ENCODE assay signal across 7 mouse cellular contexts in the genomic region with DNA sequence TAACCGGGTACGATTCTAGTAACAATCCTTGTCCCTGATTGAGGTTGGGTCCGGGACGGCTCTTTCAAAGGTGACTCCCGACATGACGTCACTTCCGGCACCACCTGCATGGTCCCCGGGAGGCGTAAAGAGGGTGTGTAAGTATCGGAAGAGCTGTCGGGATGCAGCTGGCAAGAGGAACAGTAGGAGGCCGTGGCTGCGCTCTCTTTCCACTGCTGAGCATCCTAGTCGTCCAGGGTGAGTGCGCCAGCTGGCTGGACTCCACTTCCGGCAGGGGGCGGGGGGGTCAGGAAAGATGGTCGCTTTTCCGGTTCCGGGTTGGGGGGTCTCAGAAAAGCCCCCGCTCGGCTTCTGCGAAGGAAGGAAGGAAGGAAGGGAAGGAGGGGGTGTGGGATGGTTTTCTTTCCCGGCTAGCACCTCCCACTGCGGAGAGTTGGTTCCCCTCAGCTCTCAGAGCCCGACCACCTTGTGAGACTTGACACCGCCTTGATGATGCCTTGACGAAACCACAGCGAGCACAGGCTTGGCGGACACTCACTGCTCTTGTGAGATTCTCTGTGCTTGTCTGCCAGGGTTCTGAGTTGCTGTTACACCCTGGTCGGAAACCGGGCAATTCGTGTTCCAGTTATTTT. TPM values are rescaled to one million over a fixed set of nuclear protein-coding genes. Genes with fewer than 3 reads are reported as not detected.
DNase-seq lines count a peak whose midpoint lies in the region; ATAC-seq and TF ChIP-seq lines count a peak whose summit lies in the region.

A gene (plus strand): TSS at position 105 of the 632 bp plus-strand sequence.

- no peaks in the 10 kb centered on the region for H3K9me3 ChIP-seq in embryonic facial prominence, embryonic 11.5 days (replicated peaks; ENCODE audit: control insufficient read depth, low read length)
- H3K9me3 ChIP-seq in limb, embryonic 13.5 days = no peaks in the 10 kb centered on the region
- H3K9me3 ChIP-seq in midbrain, embryonic 15.5 days = no peaks in the 10 kb centered on the region

- peak within 1 kb of the TSS; percentile 90 for H3K27ac ChIP-seq in embryonic facial prominence, embryonic 11.5 days (replicated peaks; ENCODE audit: low read depth, low read length)
- peak within 1 kb of the TSS; percentile 95 for H3K27ac ChIP-seq in limb, embryonic 13.5 days
- H3K27ac ChIP-seq in midbrain, embryonic 15.5 days = peak within 1 kb of the TSS; percentile 100
- peak within 1 kb of the TSS; percentile 79 for H3K27ac ChIP-seq in spleen, adult 2 months (ENCODE audit: insufficient read depth, low read length)

- TF ChIP-seq POLR2A in spleen, adult 2 months (IDR thresholded peaks at IDR 0.05; ENCODE audit: low read depth, low read length) = no peak

- TF ChIP-seq CTCF in spleen, adult 2 months (IDR thresholded peaks at IDR 0.05; ENCODE audit: extremely low read depth, insufficient read depth, insufficient read length, insufficient replicate concordance) = no peak

- no peaks in the 10 kb centered on the region; the same call in 1 of the 2 replicates for H3K27me3 ChIP-seq in embryonic facial prominence, embryonic 11.5 days (ENCODE audit: control insufficient read depth, insufficient read depth, low read length)
- H3K27me3 ChIP-seq in limb, embryonic 13.5 days = peaks cover 3% of the 10 kb centered on the region
- peaks cover 29% of the 10 kb centered on the region for H3K27me3 ChIP-seq in midbrain, embryonic 15.5 days (replicated peaks)
- peaks cover 1% of the 10 kb centered on the region; the same call in 1 of the 2 replicates for H3K27me3 ChIP-seq in spleen, adult 2 months (ENCODE audit: control insufficient read depth, insufficient read depth, low read length)

- peak within 1 kb of the TSS; percentile 55 for H3K4me2 ChIP-seq in embryonic facial prominence, embryonic 11.5 days (ENCODE audit: low read depth, low read length)
- H3K4me2 ChIP-seq in limb, embryonic 13.5 days (replicated peaks) = peak within 1 kb of the TSS; percentile 69
- H3K4me2 ChIP-seq in midbrain, embryonic 15.5 days = peak within 1 kb of the TSS; percentile 73

- ATAC-seq in embryonic facial prominence, embryonic 11.5 days (replicated peaks; ENCODE audit: insufficient number of reproducible peaks, low FRiP score, low TSS enrichment, low read depth) = peak; percentile 94
- ATAC-seq in limb, embryonic 13.5 days (ENCODE audit: low FRiP score, low read depth) = peak; percentile 96
- ATAC-seq in midbrain, embryonic 15.5 days (replicated peaks) = peak; percentile 99

- peak; percentile 92 for DNase-seq in adrenal gland, postnatal 14 days
- DNase-seq in embryonic facial prominence, embryonic 11.5 days (ENCODE audit: low spot score) = peak; percentile 94
- peak; percentile 55 for DNase-seq in heart, adult 8-10 months (ENCODE audit: low spot score)
- peak; percentile 80 to 85 for DNase-seq in kidney, adult 8-10 months
- DNase-seq in spleen, adult 2 months (ENCODE audit: low read depth in 1 of 2, low spot score in 2 of 2) = peak; percentile 71 to 83

- no peaks in the 10 kb centered on the region for H3K4me1 ChIP-seq in embryonic facial prominence, embryonic 11.5 days (ENCODE audit: control insufficient read depth, insufficient read depth, low read length)
- H3K4me1 ChIP-seq in limb, embryonic 13.5 days = no peaks in the 10 kb centered on the region
- H3K4me1 ChIP-seq in midbrain, embryonic 15.5 days = peaks cover 6% of the 10 kb centered on the region
- H3K4me1 ChIP-seq in spleen, adult 2 months (ENCODE audit: control insufficient read depth, insufficient read depth, insufficient read length) = no peaks in the 10 kb centered on the region

- peak within 1 kb of the TSS; percentile 57 for H3K4me3 ChIP-seq in embryonic facial prominence, embryonic 11.5 days (ENCODE audit: low read depth, low read length)
- H3K4me3 ChIP-seq in limb, embryonic 13.5 days = peak within 1 kb of the TSS; percentile 64
- H3K4me3 ChIP-seq in midbrain, embryonic 15.5 days = peak within 1 kb of the TSS; percentile 88
- peak within 1 kb of the TSS; percentile 75 for H3K4me3 ChIP-seq in spleen, adult 2 months (ENCODE audit: extremely low read depth, insufficient read depth, insufficient read length)

- H3K9ac ChIP-seq in embryonic facial prominence, embryonic 11.5 days (replicated peaks; ENCODE audit: low read length) = peak within 1 kb of the TSS; percentile 64
- H3K9ac ChIP-seq in limb, embryonic 13.5 days = peak within 1 kb of the TSS; percentile 65
- peak within 1 kb of the TSS; percentile 71 for H3K9ac ChIP-seq in midbrain, embryonic 15.5 days

- under 1% methylated on average over 32 of the region's 33 CpGs for WGBS in embryonic facial prominence, embryonic 11.5 days
- WGBS in limb, embryonic 13.5 days = under 1% methylated on average over 33 of the region's 33 CpGs
- under 1% methylated on average over 28 of the region's 33 CpGs for WGBS in midbrain, embryonic 15.5 days
- 1% methylated on average over 33 of the region's 33 CpGs for WGBS in spleen, adult 2 months

- H3K36me3 ChIP-seq in embryonic facial prominence, embryonic 11.5 days (replicated peaks; ENCODE audit: control insufficient read depth, insufficient read depth, low read depth, low read length) = no peaks in the 10 kb centered on the region
- H3K36me3 ChIP-seq in limb, embryonic 13.5 days = no peaks in the 10 kb centered on the region
- no peaks in the 10 kb centered on the region for H3K36me3 ChIP-seq in midbrain, embryonic 15.5 days (replicated peaks)
- no peaks in the 10 kb centered on the region for H3K36me3 ChIP-seq in spleen, adult 2 months (ENCODE audit: control insufficient read depth, insufficient read depth, low read length)

RNA-seq across cellular contexts. Expression of the gene that starts here (rescaled TPM):
- total RNA-seq in adrenal gland, postnatal 14 days (2021) = 5.2 and 7.7 TPM in 2 replicates
- polyA plus RNA-seq in embryonic facial prominence, embryonic 11.5 days (2014; fragmentation: Nextera tagmentation; extraction: Ambion mirVana) = 2.0 and 2.3 TPM in 2 replicates
- 1 to 10 TPM; 1.9 to 3.7 (median 3.1) TPM for total RNA-seq in heart, adult 8-10 months (2022)
- polyA plus RNA-seq in limb, embryonic 13.5 days (2015; fragmentation: Nextera tagmentation; extraction: Ambion mirVana) = 2.0 and 2.2 TPM in 2 replicates
- 1.2 TPM in 2 replicates for polyA plus RNA-seq in midbrain, embryonic 15.5 days (2015; fragmentation: Nextera tagmentation; extraction: Ambion mirVana)
- 1.7 and 2.2 TPM in 2 replicates for polyA plus RNA-seq in spleen, adult 2 months (2012; rRNA removed)

Comparison
In these comparisons a context has a peak if more than half of its experiments do, and no peak if none do; other contexts are left out.
1. Peak in every context shown above with its lines: DNase-seq, ATAC-seq, H3K4me3 ChIP-seq and H3K27ac ChIP-seq.